Mouse (Mus musculus): Measurements from ENCODE around the gene Palm. TPM values are rescaled to one million over a fixed set of nuclear protein-coding genes. Genes with fewer than 3 reads are reported as not detected.
A peak's percentile ranks its signal among the peaks of the same experiment; 100 is the strongest.

The Palm gene
- total RNA-seq, 2 experiments from 2014 or later, result 18.1 to 23.0 TPM

- intact Hi-C loops (cut with DNase I), result no loop called here
- peak overlapping the region; percentile 97 for H3K27ac ChIP-seq
- TF ChIP-seq CTCF (IDR thresholded peaks at IDR 0.05), result no peak
- DNase-seq, result no peak
- no peak overlapping the region for H3K4me3 ChIP-seq
Observed at GRCm38 (mm10) chr10:79762875-79763274, 30.5 kb upstream of the Palm start.

DNA sequence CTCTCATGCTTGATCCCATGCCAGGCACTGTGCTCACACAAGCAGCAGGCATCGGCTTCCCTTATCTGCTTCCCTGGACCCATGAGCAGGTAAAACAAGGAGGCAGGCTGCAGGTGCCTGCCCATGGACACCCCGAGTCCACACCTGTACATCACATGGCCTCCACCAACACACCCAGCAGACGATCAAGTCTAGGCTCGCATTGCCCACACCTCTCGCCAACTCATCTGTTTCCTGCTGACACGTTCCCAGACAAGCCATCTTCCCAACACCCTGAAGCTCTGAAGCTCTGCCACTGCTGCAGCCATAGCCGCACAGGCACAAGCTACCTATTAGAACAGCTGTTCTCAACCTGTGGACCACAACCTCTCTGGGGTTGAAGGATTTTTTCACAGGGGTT, 29.1 kb upstream of the Palm start:
- Histone ChIP-seq H3K27ac (peak overlapping the region; percentile 97), H3K4me3 (no peak overlapping the region)
- intact Hi-C loops (cut with DNase I), result no loop called here
- DNase-seq, result no peak
- no peak for TF ChIP-seq CTCF (IDR thresholded peaks at IDR 0.05)

DNA sequence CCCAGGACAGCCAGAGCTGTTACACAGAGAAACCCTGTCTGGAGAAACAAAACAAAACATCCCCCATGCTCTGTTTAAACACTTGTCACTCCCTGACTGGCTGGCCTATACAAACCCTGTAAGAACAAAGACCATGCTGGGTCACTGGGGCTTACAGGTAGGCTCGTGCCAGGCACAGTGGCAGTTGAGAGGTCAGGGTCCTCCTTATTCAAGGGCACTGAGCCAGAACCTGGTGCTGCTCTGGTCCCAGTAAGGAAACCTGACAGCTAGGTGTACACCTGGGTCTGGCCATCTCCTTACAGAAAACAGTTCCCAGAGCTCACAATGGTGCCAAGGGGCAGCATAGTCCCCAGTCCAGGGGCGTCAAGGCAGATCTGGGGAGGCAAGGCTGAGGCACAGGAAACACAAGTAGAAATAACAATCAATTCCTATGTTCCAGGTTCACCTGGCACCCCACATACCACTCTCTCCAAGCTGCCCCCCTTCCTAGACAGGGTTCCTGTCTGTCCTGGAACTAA, 28.1 kb upstream of the Palm start:
- TF ChIP-seq CTCF (IDR thresholded peaks at IDR 0.05), result no peak
- intact Hi-C loops (cut with DNase I), result no loop called here
- Histone ChIP-seq H3K27ac (peak overlapping the region; percentile 97), H3K4me3 (peak overlapping the region; percentile 99)
- no peak for DNase-seq

DNA sequence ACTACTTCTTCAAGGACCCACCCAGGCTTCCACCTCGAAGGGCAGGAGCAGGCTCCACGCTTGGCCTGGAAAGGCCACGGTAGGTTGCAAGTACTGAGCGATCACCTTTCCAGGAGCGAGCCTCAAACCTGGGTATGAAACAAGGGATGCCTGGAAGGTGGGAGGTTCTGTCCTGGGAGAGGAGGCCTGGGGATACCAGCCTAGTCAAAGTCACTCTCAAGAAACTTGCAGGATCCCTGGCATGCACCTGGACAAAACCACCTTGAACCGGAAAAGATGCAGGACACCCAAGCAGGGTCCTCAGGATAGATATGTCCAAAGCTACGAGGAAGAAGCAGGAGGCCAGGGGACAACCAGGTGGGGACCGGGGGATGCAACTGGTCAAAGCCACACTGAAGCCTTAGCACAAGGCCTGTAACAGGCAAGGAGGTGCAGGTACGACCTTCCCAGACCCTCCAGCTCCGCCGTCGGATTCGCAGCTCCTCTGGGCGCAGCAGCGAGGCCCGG, 27.3 kb upstream of the Palm start:
- intact Hi-C loops (cut with DNase I), result no loop called here

GRCm38 (mm10) chr10:79766508-79767325, 26.7 kb upstream of the Palm start, which contains the start of gene Rnf126:
TSS of gene Rnf126 (minus strand) at chr10:79766952.
- DNase-seq, result peak; percentile 99
- no peak for TF ChIP-seq CTCF (IDR thresholded peaks at IDR 0.05)
- intact Hi-C loops (cut with DNase I), result loop anchor here (1.0 kb wide), 1 partner anchor 13 kb away; no protein-coding TSS in a partner anchor
- Histone ChIP-seq H3K27ac (peak within 1 kb of the TSS; percentile 97), H3K4me3 (peak within 1 kb of the TSS; percentile 99)

More for the DNA sequence above, 27.3 kb upstream of the Palm start:
- H3K27ac ChIP-seq, result peak overlapping the region; percentile 97
- no peak for DNase-seq
- TF ChIP-seq CTCF (IDR thresholded peaks at IDR 0.05), result no peak
- H3K4me3 ChIP-seq, result peak overlapping the region; percentile 99

DNA sequence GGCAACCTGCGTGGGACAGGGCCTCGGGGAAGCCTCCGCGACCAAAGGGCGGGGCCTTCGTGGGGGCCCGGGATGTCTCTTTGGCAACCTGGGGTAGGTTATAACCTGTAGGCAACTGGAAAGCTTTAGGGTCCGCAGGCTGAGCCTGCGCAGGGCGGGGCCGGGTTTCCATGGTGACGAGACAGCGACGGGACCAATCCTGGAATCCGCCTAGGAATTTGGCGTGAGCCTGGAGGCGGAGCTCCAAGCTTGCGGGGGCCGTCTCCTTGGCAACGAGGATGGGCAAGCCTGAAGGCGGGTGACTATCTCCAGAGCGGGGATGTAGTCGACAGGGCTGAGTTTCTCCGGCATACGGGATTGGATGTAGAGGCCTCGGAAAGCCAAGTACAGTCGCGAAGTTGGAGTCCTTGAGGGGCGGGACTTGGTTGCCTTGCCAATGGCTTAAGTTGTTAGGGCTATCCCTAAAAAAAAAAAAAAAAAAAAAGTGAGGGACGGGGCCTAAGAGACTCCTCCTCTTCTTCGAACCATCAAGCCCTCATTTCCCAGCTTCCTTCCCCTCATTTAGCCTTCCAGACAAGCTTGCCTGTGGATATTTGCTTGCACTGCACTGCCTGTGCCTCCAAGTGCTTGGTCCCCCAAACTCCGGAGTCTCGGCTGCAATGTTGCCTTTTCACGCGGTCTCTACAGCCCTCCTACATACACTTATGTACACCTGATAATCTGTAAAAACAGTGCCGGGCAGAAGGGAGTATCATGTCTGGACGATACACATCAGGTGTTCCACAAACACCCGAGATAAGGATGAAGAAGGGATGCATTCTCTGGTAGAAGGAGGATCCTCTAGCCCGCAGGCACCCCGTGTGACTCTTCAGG, 25.8 kb upstream of the Palm start:
- intact Hi-C loops (cut with DNase I), result loop anchor here (1.0 kb wide), 1 partner anchor 12 kb away; no protein-coding TSS in a partner anchor
- peak overlapping the region; percentile 97 for H3K27ac ChIP-seq
- peak; percentile 94 for DNase-seq

DNA sequence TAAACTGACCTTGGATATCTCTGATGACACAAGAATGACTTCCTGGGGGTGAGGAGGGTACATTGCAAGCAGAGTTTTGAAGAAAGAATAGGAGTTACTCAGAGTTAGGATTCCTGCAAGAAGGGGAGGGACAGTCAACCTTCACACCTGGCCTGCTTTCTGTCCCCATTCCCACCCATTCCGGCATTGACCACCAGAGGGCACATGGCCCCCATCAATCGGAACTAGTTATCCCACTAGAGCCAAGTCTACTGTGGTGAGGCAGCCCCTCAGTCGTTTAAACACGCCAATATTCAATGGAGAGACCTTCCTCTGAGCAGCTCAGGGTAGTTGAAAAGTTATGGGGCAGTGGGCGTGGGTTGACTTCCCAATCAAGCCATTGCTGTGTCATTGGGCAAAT, 25.0 kb upstream of the Palm start:
- TF ChIP-seq CTCF (IDR thresholded peaks at IDR 0.05), result peak; percentile 80
- Histone ChIP-seq H3K27ac (no peak overlapping the region), H3K4me3 (no peak overlapping the region)
- intact Hi-C loops (cut with DNase I), result no loop called here
- DNase-seq, result peak; percentile 69

More for the DNA sequence above, 25.8 kb upstream of the Palm start:
- TF ChIP-seq CTCF (IDR thresholded peaks at IDR 0.05), result no peak
- H3K4me3 ChIP-seq, result peak overlapping the region; percentile 99

DNA sequence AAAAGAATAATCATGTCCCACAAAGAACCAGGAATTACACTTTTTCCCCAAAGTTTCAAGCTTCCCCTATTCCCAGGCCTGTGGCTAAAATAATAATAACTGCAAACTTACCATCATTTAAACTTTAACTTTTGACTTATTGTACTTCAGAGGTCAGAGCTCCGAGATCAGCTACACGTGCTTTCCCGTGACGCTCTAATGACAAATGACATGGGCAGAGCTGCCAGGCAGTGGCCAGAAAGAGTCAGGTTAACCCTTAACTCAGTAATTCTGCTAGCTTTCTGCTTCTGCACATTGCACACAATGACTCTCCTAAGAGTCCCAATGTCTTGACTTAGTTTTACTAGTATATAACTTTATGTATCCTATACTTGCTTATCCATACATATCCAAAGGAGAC, 24.0 kb upstream of the Palm start:
- no peak for TF ChIP-seq CTCF (IDR thresholded peaks at IDR 0.05)
- intact Hi-C loops (cut with DNase I), result no loop called here
- no peak for DNase-seq
- no peak overlapping the region for H3K27ac ChIP-seq
- no peak overlapping the region for H3K4me3 ChIP-seq

- TF ChIP-seq CTCF (IDR thresholded peaks at IDR 0.05), result 0 out of 2 replicates have a peak, but pooled peaks have one; percentile 6
- no peak for DNase-seq
- H3K4me3 ChIP-seq, result no peak overlapping the region
- no peak overlapping the region for H3K27ac ChIP-seq
- intact Hi-C loops (cut with DNase I), result no loop called here
Observed at GRCm38 (mm10) chr10:79772320-79772719, 21.1 kb upstream of the Palm start.

DNA sequence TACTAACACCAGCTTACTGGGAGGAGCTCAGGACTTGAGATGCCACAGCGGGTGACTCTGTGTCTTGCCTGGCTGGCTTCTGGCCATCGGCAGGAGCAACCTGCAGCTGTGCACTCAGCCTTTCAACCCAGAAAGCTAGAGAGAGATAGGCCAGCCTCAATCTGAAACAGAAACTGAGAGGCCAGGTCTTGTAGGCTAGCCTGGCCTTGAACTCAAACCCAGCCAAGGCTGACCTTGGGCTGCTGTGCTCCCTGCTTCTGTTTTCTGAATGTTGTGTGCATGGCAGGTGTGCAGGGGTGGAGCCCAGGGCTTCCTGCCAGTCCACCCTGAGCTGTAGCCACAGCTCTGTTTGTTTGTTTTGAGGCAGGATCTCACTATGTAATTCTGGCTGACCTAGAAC, 20.2 kb upstream of the Palm start:
- intact Hi-C loops (cut with DNase I), result no loop called here
- no peak overlapping the region for H3K4me3 ChIP-seq
- no peak for TF ChIP-seq CTCF (IDR thresholded peaks at IDR 0.05)
- H3K27ac ChIP-seq, result no peak overlapping the region
- no peak for DNase-seq

- no peak overlapping the region for H3K27ac ChIP-seq
- DNase-seq, result no peak
- H3K4me3 ChIP-seq, result no peak overlapping the region
- intact Hi-C loops (cut with DNase I), result no loop called here
- TF ChIP-seq CTCF (IDR thresholded peaks at IDR 0.05), result peak; percentile 47
Observed at GRCm38 (mm10) chr10:79774486-79775279, 18.7 kb upstream of the Palm start.

GRCm38 (mm10) chr10:79777103-79777531, 16.3 kb upstream of the Palm start, which contains the start of gene Fstl3:
TSS of gene Fstl3 (plus strand) at chr10:79777272.
- DNase-seq, result peak; percentile 61
- peak within 1 kb of the TSS; percentile 72 for H3K4me3 ChIP-seq
- intact Hi-C loops (cut with DNase I), result no loop called here
- peak within 1 kb of the TSS; percentile 67 for H3K27ac ChIP-seq
- no peak; the same call in 1 of the 2 replicates for TF ChIP-seq CTCF (IDR thresholded peaks at IDR 0.05)

Data from gastrocnemius, adult 2 months (tissue).